Mouse (Mus musculus) cerebellum, postnatal 36 days (tissue): Measurements from ENCODE around the gene Cysltr1.

Source experiments
- DNase-seq, 2 experiments: peaks; one replicate each; pipeline ENCODE4 v3.0.0; 2021 to 2022; ENCODE audit warnings: mixed read lengths in 2 of 2

Cysltr1 gene

GRCm38 (mm10) chrX:106603386-106603785 lies at the start of gene Cysltr1:
Gene Cysltr1 (minus strand): TSS chrX:106603679.
- no peak for DNase-seq

GRCm38 (mm10) chrX:106634799-106635541 lies 31.5 kb upstream of the Cysltr1 start:
- no peak for DNase-seq

- no peak for DNase-seq
Observed at GRCm38 (mm10) chrX:106633543-106633942, 30.1 kb upstream of the Cysltr1 start.

- no peak for DNase-seq
Observed at GRCm38 (mm10) chrX:106628514-106628913, 25.0 kb upstream of the Cysltr1 start.

- DNase-seq, result no peak
Observed at GRCm38 (mm10) chrX:106623667-106624066, 20.2 kb upstream of the Cysltr1 start.

- no peak for DNase-seq
Observed at GRCm38 (mm10) chrX:106622512-106622911, 19.0 kb upstream of the Cysltr1 start.

- DNase-seq, result no peak
Observed at GRCm38 (mm10) chrX:106602574-106603258, 763 bp downstream of the Cysltr1 start.

GRCm38 (mm10) chrX:106595904-106596303 lies 7.6 kb downstream of the Cysltr1 start:
- no peak for DNase-seq

- no peak for DNase-seq
Observed at GRCm38 (mm10) chrX:106593914-106594313, 9.6 kb downstream of the Cysltr1 start.

- DNase-seq, result no peak
Observed at GRCm38 (mm10) chrX:106582886-106583285, 20.6 kb downstream of the Cysltr1 start, which contains the start of gene Gm5127. Gene Gm5127 (plus strand): TSS chrX:106583186.

- no peak for DNase-seq
Observed at GRCm38 (mm10) chrX:106582197-106582596, 21.3 kb downstream of the Cysltr1 start.

GRCm38 (mm10) chrX:106580410-106580809 lies 23.1 kb downstream of the Cysltr1 start:
- no peak for DNase-seq

GRCm38 (mm10) chrX:106578966-106579365 lies 24.5 kb downstream of the Cysltr1 start:
- no peak for DNase-seq

- DNase-seq, result no peak
Observed at GRCm38 (mm10) chrX:106555457-106555856, 48.0 kb downstream of the Cysltr1 start.

- no peak for DNase-seq
Observed at GRCm38 (mm10) chrX:106536359-106536758, 67.1 kb downstream of the Cysltr1 start.
